Mouse (Mus musculus): Measurements from ENCODE around the gene Wsb2. TPM values are rescaled to one million over a fixed set of nuclear protein-coding genes. Genes with fewer than 3 reads are reported as not detected.

The Wsb2 gene
- polyA plus RNA-seq, 1 experiment from 2014 or later: 94.4 TPM

DNA sequence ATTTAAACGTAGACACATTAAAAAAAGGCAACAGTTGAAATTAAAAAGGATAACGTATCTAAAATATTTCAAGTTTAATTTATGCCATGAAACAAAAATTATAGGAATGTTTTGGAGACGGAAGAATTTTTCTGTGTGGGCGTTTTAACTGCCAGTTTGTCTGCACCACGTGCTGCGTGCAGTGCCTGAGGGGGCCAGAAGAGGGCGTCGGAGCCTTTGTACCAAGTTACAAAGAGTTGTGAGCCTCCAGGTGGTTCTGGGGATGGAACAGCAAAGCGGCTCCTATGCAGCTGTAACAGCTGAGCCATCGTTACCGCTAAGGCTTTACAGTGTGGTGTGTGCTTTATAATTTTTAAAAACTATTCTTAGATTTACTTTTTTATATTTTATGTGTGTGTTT lies 1.6 kb downstream of the Wsb2 start:
- no peak for ATAC-seq (ENCODE audit: low FRiP score)
- Histone ChIP-seq H3K36me3 (replicated peaks) (peaks cover 5% of the 10 kb centered on the region), H3K9ac (no peak overlapping the region), H3K4me1 (peaks cover 53% of the 10 kb centered on the region), H3K27ac (no peak overlapping the region), H3K4me2 (peak overlapping the region; percentile 93; the same call in 1 of the 2 replicates), H3K4me3 (replicated peaks) (no peak overlapping the region; the same call in 1 of the 2 replicates), H3K9me3 (no peaks in the 10 kb centered on the region), H3K27me3 (0 out of 2 replicates have a peak, but pooled peaks cover 3% of the 10 kb centered on the region)
- WGBS: 37% methylated on average over 11 of the region's 11 CpGs

- Histone ChIP-seq H3K4me3 (replicated peaks) (no peak overlapping the region), H3K4me1 (peaks cover 53% of the 10 kb centered on the region), H3K4me2 (peak overlapping the region; percentile 36), H3K27me3 (0 out of 2 replicates have a peak, but pooled peaks cover 3% of the 10 kb centered on the region), H3K9me3 (no peaks in the 10 kb centered on the region), H3K36me3 (replicated peaks) (peaks cover 15% of the 10 kb centered on the region), H3K9ac (no peak overlapping the region), H3K27ac (peak overlapping the region; percentile 75)
- ATAC-seq (ENCODE audit: low FRiP score): no peak
- 34% methylated on average over 7 of the region's 7 CpGs for WGBS
Measured at GRCm38 (mm10) chr5:117359497-117360227, 2.6 kb downstream of the Wsb2 start.

DNA sequence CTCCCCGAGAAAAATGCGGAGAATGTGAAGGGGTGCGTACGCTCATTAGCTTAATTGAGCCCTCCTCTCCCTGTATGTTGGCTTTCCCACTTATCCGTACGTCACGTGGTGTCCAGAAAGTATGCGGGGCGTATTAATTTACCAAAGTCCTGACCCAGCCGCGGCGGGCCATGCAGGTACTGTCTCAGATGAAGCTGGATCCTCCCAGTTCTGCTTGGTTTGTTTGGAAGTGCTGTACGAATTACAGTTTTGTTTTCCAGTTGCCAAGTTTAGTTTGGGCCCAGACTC lies 3.1 kb downstream of the Wsb2 start:
- H3K4me1 ChIP-seq: peaks cover 53% of the 10 kb centered on the region
- H3K27ac ChIP-seq: peak overlapping the region; percentile 75
- no peaks in the 10 kb centered on the region for H3K9me3 ChIP-seq
- H3K4me3 ChIP-seq (replicated peaks): no peak overlapping the region
- H3K27me3 ChIP-seq: 0 out of 2 replicates have a peak, but pooled peaks cover 3% of the 10 kb centered on the region
- H3K9ac ChIP-seq: no peak overlapping the region
- H3K36me3 ChIP-seq (replicated peaks): peaks cover 20% of the 10 kb centered on the region
- H3K4me2 ChIP-seq: peak overlapping the region; percentile 36
- WGBS: 26% methylated on average over 13 of the region's 13 CpGs
- no peak for ATAC-seq (ENCODE audit: low FRiP score)

- peak overlapping the region; percentile 33; the same call in 1 of the 2 replicates for H3K9ac ChIP-seq
- H3K27me3 ChIP-seq: no peaks in the 10 kb centered on the region
- ATAC-seq (ENCODE audit: low FRiP score): no peak; the same call in 1 of the 2 replicates
- 29% methylated on average over 13 of the region's 13 CpGs for WGBS
- H3K9me3 ChIP-seq: no peaks in the 10 kb centered on the region
- peaks cover 50% of the 10 kb centered on the region for H3K4me1 ChIP-seq
- peak overlapping the region; percentile 36 for H3K4me2 ChIP-seq
- peaks cover 25% of the 10 kb centered on the region for H3K36me3 ChIP-seq (replicated peaks)
- peak overlapping the region; percentile 75 for H3K27ac ChIP-seq
- H3K4me3 ChIP-seq (replicated peaks): 0 out of 2 replicates have a peak overlapping the region, but pooled peaks have one; percentile 1
Measured at GRCm38 (mm10) chr5:117360631-117361541, 3.8 kb downstream of the Wsb2 start.

DNA sequence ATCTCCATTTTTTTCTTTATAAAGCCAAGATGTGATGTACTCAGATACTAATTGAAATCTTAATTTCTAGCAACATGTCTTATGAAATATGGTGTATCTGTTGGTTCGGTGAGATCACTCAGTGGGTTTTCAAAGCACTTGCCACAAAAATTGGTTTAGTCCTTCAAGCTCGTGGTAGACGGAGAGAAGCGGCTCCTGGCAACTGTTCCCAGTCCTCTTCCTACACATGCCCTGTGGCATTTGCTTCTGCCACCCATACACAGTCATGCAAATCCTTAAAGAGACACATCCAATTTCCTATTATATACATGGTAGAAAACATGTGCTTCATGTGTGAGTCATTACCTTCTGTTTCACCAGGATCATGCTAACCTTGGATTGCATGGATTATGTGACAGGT lies 4.5 kb downstream of the Wsb2 start:
- H3K4me2 ChIP-seq: no peak overlapping the region
- peaks cover 43% of the 10 kb centered on the region for H3K4me1 ChIP-seq
- H3K4me3 ChIP-seq (replicated peaks): no peak overlapping the region
- no peaks in the 10 kb centered on the region for H3K27me3 ChIP-seq
- no peak overlapping the region for H3K9ac ChIP-seq
- H3K36me3 ChIP-seq (replicated peaks): peaks cover 29% of the 10 kb centered on the region
- ATAC-seq (ENCODE audit: low FRiP score): no peak
- WGBS: 79% methylated on average over 4 of the region's 4 CpGs
- H3K27ac ChIP-seq: no peak overlapping the region
- no peaks in the 10 kb centered on the region for H3K9me3 ChIP-seq

DNA sequence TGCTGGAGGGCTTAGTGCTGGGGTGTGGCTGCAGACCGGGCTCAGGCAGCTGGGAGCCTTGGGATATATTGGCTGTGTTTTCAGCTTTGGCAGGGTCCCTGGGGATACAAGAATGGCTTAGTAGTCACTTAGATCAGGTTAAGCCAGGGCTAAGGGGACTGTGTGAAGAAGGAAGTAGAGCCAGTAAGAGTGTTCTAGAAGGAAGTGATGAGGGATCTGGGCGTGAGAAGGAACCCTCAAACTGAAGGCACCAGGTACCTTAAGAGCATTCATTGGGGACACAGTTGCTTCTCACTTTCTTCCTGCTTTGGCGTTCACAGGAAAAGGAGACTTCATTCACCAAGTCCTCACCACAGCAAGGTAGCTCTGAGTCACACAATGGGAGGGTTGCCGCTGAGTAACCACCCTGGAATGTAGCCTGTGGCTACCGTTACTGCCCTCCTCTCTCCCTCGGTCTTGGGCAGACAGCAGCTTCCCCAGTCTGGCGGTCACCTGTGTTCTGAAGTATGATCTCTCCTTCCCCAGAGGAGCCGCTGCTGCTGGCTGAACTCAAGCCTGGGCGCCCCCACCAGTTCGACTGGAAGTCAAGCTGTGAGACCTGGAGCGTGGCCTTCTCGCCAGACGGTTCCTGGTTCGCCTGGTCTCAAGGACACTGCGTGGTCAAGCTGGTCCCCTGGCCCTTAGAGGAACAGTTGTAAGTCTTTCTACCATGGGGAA lies 6.1 kb downstream of the Wsb2 start:
- peaks cover 44% of the 10 kb centered on the region for H3K36me3 ChIP-seq (replicated peaks)
- no peak overlapping the region for H3K4me2 ChIP-seq
- peaks cover 36% of the 10 kb centered on the region for H3K4me1 ChIP-seq
- no peaks in the 10 kb centered on the region for H3K27me3 ChIP-seq
- ATAC-seq (ENCODE audit: low FRiP score): no peak
- no peak overlapping the region for H3K9ac ChIP-seq
- no peak overlapping the region for H3K27ac ChIP-seq
- H3K4me3 ChIP-seq (replicated peaks): no peak overlapping the region
- no peaks in the 10 kb centered on the region for H3K9me3 ChIP-seq
- WGBS: 57% methylated on average over 15 of the region's 15 CpGs

- Histone ChIP-seq H3K9me3 (no peaks in the 10 kb centered on the region), H3K27me3 (no peaks in the 10 kb centered on the region), H3K4me1 (peaks cover 22% of the 10 kb centered on the region), H3K27ac (no peak overlapping the region), H3K4me2 (no peak overlapping the region), H3K36me3 (replicated peaks) (peaks cover 60% of the 10 kb centered on the region), H3K4me3 (replicated peaks) (no peak overlapping the region), H3K9ac (no peak overlapping the region)
- WGBS: 91% methylated on average over 3 of the region's 3 CpGs
- ATAC-seq (ENCODE audit: low FRiP score): no peak
Measured at GRCm38 (mm10) chr5:117364821-117365220, 7.7 kb downstream of the Wsb2 start.

- 91% methylated on average over 13 of the region's 13 CpGs for WGBS
- H3K4me2 ChIP-seq: no peak overlapping the region
- H3K36me3 ChIP-seq (replicated peaks): peaks cover 71% of the 10 kb centered on the region
- H3K27ac ChIP-seq: no peak overlapping the region
- no peak for ATAC-seq (ENCODE audit: low FRiP score)
- no peaks in the 10 kb centered on the region for H3K27me3 ChIP-seq
- no peaks in the 10 kb centered on the region for H3K9me3 ChIP-seq
- no peak overlapping the region for H3K4me3 ChIP-seq (replicated peaks)
- no peak overlapping the region for H3K9ac ChIP-seq
- H3K4me1 ChIP-seq: peaks cover 10% of the 10 kb centered on the region
Measured at GRCm38 (mm10) chr5:117365904-117366561, 8.9 kb downstream of the Wsb2 start.

DNA sequence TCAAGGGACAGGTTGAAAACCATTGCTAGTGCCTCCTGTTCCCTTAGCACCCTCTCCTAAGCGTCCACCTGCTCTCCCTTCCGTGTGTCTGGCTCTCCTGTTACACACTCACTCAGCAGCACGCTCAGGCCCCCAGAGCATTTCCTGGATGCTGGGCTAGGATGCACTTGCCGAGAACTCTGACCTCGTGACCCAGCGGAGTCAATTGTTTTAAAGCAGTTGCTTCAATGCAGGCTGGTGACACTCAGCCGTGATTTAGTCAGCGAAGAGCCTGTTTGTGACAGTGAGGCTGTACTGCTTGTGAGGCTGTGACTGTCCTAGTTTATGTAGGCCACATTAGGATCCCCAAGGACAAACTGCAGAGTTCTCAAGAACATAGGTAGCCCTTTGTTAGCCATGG lies 10.1 kb downstream of the Wsb2 start:
- Histone ChIP-seq H3K4me3 (replicated peaks) (no peak overlapping the region), H3K4me2 (no peak overlapping the region), H3K27me3 (no peaks in the 10 kb centered on the region), H3K9me3 (no peaks in the 10 kb centered on the region), H3K9ac (no peak overlapping the region), H3K27ac (no peak overlapping the region), H3K4me1 (peaks cover 3% of the 10 kb centered on the region; the same call in 1 of the 2 replicates), H3K36me3 (replicated peaks) (peaks cover 82% of the 10 kb centered on the region)
- 58% methylated on average over 8 of the region's 8 CpGs for WGBS
- no peak for ATAC-seq (ENCODE audit: low FRiP score)

- no peak overlapping the region for H3K9ac ChIP-seq
- ATAC-seq (ENCODE audit: low FRiP score): no peak
- peaks cover 93% of the 10 kb centered on the region for H3K36me3 ChIP-seq (replicated peaks)
- H3K27ac ChIP-seq: no peak overlapping the region
- WGBS: 92% methylated on average over 10 of the region's 10 CpGs
- H3K4me3 ChIP-seq (replicated peaks): no peak overlapping the region
- no peaks in the 10 kb centered on the region for H3K27me3 ChIP-seq
- H3K4me1 ChIP-seq: no peaks in the 10 kb centered on the region
- H3K4me2 ChIP-seq: no peak overlapping the region
- no peaks in the 10 kb centered on the region for H3K9me3 ChIP-seq
Measured at GRCm38 (mm10) chr5:117370592-117370991, 13.5 kb downstream of the Wsb2 start.

DNA sequence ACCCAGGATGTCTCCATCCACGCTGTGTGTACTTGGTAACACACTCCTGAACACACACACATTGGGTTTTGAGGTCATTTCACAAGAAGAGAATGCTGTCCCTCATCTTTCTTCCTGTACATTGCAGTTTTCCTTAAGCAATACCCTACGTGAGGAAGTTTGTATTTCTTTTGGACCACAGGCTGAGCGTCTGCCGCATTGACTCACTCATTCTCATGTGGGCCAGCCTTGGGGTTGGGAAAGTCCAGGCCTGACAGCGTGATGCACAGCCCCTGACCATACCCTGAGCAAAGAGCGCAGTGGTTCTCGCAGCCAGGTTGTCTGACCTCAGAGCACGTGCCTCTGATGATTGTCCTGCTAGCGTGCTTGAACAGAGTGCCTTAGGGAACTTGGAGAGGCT lies 16.3 kb downstream of the Wsb2 start:
- no peak overlapping the region for H3K4me3 ChIP-seq (replicated peaks)
- no peak overlapping the region for H3K9ac ChIP-seq
- 94% methylated on average over 9 of the region's 9 CpGs for WGBS
- ATAC-seq (ENCODE audit: low FRiP score): no peak
- no peak overlapping the region for H3K27ac ChIP-seq
- H3K9me3 ChIP-seq: no peaks in the 10 kb centered on the region
- no peak overlapping the region for H3K4me2 ChIP-seq
- H3K36me3 ChIP-seq (replicated peaks): peaks cover 94% of the 10 kb centered on the region
- no peaks in the 10 kb centered on the region for H3K4me1 ChIP-seq
- H3K27me3 ChIP-seq: no peaks in the 10 kb centered on the region
